Mouse (Mus musculus) liver (tissue): ENCODE results near the gene Fbxw9.
"Not testable (repeated sequence)": the region's sequence is repeated elsewhere in the genome, so short reads cannot be mapped to it uniquely, and the experiment has no call there.

Experiments
- DNase-seq: peaks from one replicate; pipeline ENCODE4 v3.0.0-alpha.2; 2020; ENCODE audit warnings: mixed read lengths

Fbxw9 gene

GRCm38 (mm10) chr8:85037366-85037680, 22.5 kb upstream of the Fbxw9 start:
- DNase-seq = no peak

DNA sequence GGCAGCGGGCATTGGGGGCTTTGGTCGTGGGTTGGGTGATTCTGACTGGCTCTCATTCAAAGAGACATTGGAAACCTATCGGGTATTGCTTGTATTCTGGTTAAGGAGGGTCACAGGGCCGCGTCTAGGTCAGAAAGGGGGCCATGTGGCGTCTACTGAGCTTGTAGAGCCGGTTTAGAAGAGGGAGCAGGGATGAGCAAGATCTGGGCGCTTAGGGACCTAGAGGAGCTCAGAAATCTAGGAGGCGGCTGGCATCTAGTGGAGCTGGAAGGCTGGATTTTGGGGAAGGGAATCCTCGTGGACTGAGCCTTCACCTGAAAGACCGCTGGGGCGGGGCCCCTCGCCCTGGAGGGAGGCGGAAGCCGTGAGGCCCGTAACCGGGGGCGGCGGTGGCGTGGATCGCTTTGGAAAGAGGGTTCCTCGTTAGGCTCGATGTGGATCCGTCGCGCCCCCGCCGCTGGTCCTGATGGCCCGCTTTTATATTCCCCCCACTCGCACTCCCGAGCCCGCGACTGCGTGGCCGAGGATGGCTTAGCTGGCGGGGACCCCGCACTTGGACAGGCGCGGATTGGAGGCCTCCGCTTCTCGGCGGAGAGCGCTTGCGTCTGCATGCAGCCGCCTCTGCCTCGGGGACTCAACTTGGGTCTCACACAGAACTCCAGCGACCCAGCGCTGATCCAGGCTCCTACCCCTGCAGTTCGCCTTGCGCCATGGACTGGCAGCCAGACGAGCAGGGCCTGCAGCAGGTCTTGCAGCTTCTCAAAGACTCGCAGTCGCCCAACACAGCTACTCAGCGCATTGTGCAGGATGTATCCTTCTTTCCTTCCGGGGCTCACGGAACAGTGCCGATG, 21.9 kb upstream of the Fbxw9 start:
- DNase-seq = peak; percentile 85

DNA sequence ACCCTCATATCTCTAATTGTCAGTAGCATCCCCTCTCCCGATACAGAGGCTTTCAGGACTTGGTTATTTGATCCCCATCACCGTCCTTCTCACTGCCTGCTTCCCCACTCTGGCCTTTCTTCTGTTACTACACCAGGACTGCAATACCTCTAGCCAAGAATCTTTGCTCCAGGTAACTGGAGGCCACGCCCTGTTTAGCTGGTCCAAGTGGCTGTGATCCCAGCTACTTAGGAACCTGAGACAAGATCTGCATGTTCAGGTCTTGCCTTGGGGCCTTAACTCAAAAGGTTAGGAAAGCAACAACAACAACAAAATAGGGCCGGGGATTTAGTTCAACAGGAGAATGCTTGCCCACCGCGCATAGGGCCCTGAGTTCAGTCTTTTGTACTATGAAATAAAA, 16.2 kb upstream of the Fbxw9 start:
- DNase-seq = no peak

DNA sequence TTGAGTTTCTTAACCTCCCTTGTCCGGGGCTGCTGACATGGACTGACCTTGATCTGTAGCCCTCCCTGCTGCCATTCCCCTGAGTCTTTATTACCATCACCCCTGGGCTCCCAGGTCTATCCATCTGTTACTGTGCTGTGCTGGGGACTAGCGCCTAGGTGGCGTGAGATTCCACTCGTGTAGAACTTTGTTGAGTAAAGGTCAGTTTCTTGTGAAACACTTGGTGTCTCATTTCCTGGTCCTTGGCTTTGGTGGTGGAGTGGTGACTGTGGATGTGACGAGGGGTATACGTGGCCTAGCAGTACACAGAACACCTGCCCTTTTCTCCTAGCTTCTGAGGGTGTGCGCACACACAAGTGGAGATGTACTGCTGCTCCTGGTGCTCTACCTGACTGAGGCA, 2.5 kb upstream of the Fbxw9 start:
- DNase-seq = no peak

- no peak for DNase-seq
Observed at GRCm38 (mm10) chr8:85062603-85063002, 2.7 kb downstream of the Fbxw9 start.

DNA sequence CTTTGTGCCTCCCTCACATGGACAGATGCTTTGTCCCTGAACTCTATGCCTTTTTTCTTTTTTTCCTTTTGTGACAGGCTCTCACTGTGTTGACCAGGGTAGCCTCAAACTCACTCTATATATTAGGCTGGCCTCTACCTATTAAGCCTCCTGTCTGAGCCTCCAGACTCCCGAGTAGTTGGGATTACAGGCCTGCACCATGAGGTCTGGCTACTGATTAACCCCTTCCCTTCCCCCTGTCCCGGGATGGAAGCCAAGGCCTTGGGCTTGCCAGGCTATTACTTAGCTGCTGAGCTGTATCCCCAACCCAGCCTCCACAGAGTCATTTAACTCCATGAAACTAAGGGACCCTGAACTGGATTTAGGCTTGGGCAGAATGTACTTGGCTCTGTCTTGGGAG, 5.4 kb downstream of the Fbxw9 start:
- DNase-seq = peak; percentile 39

GRCm38 (mm10) chr8:85067155-85067554, 7.3 kb downstream of the Fbxw9 start:
- DNase-seq = no peak

- no peak for DNase-seq
Observed at GRCm38 (mm10) chr8:85067982-85068381, 8.1 kb downstream of the Fbxw9 start, which contains the start of gene Gm5741. TSS of gene Gm5741 (minus strand) at chr8:85067982.

- DNase-seq = peak; percentile 18
Observed at GRCm38 (mm10) chr8:85071041-85071440, 11.2 kb downstream of the Fbxw9 start.

GRCm38 (mm10) chr8:85071514-85072281, 11.8 kb downstream of the Fbxw9 start, which contains the start of gene Dhps:
TSS of gene Dhps (plus strand) at chr8:85071757.
- DNase-seq = peak; percentile 92

DNA sequence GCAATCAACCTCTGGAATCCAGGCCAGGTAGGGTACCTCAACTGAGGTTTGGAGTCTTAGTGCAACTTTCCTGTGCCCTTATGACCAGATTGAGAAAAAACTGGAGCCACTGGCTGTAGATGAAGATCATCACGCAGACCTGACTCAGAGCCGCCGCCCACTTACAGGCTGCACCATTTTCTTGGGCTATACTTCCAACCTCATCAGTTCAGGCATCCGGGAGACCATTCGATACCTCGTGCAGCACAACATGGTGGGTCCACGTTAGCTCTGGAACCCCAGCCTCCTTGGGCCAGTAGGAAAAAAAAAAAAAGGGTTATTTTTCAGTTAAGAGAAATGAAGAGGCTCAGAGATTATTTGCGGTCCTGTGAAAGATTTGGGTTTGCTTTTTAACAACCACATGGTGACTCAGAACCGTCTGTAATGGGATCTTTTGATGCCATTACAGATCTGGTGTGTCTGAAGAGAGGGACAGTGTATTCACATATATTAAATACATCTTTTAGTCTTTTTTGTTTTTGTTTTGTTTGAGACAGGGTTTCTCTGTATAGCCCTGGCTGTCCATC, 12.6 kb downstream of the Fbxw9 start:
- DNase-seq = no peak

- no peak for DNase-seq
Observed at GRCm38 (mm10) chr8:85073041-85073612, 13.3 kb downstream of the Fbxw9 start.

GRCm38 (mm10) chr8:85074167-85074566, 14.3 kb downstream of the Fbxw9 start:
- no peak for DNase-seq

- DNase-seq = no peak
Observed at GRCm38 (mm10) chr8:85074617-85075016, 14.8 kb downstream of the Fbxw9 start.

DNA sequence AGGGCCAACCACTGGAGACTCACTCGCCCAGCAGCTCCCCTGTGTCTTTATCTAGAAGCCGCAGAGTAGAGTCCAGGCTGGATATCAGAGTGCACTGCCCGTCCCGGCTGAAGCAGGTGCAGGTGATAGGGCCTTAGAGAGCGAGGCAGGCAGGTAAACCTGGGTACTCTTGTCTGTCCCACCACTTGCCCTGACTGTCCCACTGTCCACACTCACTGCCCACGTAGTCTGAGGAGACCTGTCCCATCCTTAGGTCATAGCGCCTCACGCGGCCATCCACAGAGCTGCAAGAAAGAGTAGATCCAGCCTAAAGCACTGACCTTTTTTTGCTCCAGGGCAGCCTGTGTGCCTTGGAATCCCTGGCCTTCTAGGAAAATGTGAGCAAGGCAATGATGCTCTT, 16.1 kb downstream of the Fbxw9 start:
- DNase-seq = peak; percentile 74

GRCm38 (mm10) chr8:85076993-85077392, 17.1 kb downstream of the Fbxw9 start:
- peak; percentile 88 for DNase-seq

DNA sequence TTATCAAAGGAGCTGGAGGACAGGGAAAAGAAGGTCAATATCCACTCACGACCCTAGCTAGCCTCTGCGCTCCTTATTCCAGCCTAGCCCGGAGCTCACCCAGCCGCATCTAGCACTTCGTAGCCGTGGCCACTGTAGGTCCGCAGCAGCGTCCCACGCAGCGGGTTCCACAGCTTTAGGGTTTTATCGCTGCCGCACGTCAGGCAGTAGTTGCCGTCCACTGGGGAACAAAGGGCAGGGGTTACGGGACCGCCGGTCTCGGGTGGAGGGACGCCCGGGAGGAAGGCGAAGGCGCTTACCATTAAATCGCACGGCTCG, 20.3 kb downstream of the Fbxw9 start:
- DNase-seq = no peak

GRCm38 (mm10) chr8:85080532-85081215, 20.8 kb downstream of the Fbxw9 start, which contains the start of gene Wdr83os:
TSS of gene Wdr83os (plus strand) at chr8:85080740.
- peak; percentile 58 for DNase-seq

DNA sequence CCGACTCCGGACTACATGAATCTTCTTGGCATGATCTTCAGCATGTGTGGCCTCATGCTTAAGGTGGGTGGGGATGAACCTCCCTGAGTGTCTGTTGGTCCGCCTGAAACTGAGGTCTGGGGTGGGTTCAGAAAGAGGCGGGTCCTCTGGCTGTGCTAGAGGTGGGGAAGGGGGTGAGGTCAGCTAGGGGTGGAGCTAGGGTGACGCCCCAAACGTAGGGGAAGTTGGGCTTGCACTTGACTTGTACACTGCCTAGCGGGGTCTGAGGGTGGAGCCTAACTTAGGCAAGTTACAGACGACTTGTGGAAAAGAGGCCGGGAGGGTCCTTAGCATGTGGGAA, 21.3 kb downstream of the Fbxw9 start, which contains the start of gene Wdr83:
Wdr83 (minus strand) TSS at position 91 of the 340 bp plus-strand sequence.
- peak; percentile 83 for DNase-seq

DNA sequence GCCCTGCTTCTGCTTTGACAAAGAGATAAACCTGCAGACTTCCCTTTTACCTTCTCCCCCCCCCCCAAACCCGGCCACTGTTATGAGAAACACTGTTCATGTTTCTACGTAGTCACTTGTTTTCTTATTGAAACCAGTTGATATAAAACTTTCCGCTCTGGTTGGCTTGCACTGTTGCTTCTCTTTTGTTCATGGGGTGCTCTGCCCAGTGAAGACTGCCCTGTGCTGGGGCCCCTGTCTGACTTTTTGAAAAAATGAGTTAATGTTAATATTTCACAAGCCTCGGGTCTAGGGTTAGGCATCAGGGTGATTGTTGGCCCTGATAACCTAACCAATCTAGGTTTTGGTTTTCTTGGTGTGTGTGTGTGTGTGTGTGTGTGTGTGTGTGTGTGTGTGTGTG, 22.3 kb downstream of the Fbxw9 start:
- DNase-seq = not testable (repeated sequence)

GRCm38 (mm10) chr8:85083108-85083813, 23.4 kb downstream of the Fbxw9 start, which contains the start of gene Man2b1:
TSS of gene Man2b1 (plus strand) at chr8:85083270.
- peak; percentile 92 for DNase-seq

GRCm38 (mm10) chr8:85084633-85085032, 24.8 kb downstream of the Fbxw9 start:
- no peak for DNase-seq
